Mouse (Mus musculus): ENCODE results near the gene Fgf12.
A peak's percentile ranks its signal among the peaks of the same experiment; 100 is the strongest.

Fgf12 gene

DNA sequence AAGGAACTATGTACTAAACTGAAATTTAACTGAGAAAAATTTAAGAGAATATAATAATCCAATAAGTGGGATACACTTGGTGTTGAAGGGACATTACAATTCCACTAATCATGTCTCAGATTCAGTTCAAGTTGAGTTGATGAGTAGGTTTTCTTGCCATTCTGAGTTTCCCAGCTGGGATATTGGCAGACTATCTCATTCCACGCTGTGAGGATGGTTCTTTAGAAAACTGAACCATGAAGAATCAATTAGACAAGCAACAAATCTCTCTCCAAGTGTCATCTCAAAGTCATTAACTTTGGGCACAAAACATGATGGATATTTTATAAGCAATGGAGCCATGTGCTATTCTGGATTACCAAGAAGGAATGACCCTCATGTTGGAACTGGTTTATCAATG is 449.0 kb downstream of the Fgf12 start:
- no peak for DNase-seq

DNA sequence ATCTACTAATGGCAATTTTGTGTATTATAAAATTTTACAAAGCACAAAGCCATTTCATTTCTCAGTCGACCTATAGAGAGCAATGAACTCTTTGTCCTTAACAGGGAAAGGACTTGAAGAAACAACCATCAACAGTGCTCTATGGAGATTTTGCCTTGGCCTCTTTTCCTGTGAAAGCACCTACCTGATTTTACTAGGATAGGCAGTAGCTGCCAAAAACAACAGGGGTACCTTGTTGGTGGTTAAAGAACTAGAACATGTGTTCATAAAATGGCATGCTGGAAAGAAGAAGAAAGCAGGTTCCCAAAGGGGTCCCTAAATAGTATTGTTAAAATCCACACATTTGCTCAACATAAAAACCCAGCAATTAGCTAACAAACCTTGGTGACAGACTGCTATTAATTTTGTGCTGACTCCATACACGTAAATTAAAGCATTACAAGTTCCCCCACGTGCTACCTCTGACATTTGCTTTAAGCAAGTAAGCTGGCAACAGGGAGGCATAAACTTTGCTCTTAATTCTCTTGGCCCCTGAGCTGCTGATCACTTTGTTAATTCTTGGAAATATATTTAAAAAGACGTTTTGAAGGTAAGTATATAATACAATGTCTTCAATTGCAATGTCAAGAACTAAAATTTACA is 463.1 kb downstream of the Fgf12 start:
- DNase-seq = no peak

DNA sequence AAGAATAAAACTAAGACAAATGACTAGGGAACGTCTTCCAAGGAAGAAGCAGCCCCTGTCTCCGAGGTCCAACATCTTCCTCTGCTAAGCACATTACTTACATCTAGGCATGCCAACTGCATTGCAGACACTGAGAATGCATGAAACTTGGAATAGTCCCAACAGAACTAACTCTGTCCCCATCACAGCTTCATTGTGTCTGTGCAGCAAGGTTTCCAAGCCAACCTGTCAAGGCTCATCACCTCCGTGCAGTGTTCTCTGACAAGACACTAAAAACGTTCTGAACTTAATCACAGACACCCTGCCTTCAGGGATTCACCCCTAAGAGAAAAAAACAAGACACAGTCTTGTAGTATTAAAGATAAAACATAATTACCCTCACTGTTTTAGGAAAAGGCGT is 495.0 kb downstream of the Fgf12 start:
- DNase-seq = no peak

DNA sequence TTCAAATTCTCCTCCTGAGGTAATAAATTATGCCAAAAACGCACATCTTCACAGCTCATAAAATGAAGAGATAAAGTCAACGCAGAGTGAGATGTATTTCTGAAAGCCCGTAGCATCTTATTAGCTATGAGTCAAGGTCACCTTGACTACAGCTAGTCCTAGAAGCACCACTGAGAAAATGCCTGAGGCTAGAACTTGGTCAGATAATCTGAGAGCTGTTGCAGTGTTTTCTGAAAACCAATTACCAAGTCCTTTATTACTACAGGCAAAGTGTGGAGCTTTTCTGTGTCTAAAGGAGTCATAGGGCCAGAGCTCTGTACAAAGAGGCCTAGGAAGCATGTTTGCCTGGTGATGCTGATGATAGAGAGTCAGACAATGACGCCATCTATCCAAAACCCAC is 498.6 kb downstream of the Fgf12 start:
- no peak for DNase-seq

DNA sequence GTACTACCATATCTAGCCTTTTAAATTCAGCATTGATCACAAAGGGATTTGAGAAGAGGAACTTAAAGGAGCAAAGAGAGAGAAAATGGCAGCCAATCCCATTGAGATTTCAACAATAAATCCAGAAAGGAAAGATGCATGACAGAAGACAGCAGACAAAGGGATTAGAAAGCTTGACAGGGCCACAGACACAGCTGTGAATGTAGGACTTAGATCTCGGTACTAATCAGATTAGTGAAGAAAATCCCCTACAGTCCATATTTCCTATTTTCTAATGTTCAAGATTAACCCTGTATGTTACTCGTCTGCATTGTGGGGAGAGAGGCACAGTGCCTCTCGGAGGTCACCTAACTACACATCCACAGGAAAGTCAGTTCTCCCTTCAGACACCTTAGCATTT is 500.9 kb downstream of the Fgf12 start:
- no peak for DNase-seq

DNA sequence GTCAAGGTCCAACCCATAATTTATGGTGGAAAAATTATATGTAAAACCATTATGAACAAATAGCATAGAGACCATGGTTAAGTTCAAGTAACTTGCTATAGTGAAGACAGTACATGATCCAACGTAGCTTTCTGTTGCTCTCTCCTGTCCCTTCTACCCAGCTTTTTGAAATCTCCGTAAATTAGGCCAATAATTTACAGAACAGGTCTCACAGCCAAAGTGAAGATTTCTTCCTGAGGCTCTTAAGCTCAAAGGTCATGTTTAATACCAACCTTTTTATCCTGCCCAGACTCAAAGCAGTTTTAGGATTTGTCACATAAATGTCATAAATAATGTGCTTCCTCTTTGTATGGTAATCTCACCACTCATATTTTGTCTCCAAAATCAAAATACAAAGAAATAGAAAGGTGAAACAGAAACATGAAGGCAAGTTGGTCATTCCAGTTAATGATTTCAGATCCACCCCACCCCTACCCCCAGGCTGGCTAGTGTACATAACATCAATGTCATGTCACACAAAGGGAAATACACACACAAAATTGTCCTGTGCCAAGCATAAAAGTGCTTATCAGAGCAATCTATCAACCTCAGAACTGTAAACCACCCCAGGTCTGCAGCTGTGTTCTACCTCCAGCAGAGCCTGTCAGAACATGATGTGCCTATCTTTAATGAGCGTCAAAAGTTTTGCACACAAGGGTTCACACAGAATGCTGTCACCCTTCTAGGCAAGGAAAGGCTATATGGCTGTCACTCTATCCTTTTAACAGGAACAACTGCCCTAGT is 509.8 kb downstream of the Fgf12 start:
- no peak for DNase-seq

DNA sequence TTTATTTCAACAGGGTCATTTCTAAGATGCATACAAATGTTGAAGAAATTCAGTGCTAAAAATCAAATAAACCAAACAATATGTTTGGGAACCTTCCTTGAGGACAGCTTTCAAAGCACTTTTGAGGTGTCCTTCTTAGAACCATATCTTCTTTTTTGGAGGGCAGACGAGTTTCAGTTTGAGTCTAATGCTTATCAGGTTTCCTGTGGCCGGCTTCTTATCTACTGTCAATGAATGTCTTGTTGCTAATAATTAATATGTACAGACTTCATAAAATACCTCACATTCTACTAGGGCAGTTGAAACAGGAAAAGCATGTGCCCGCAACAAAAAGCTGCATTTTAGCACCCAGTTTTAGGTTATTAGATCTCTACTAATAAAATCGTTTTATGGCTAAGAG is 513.5 kb downstream of the Fgf12 start:
- no peak for DNase-seq

DNA sequence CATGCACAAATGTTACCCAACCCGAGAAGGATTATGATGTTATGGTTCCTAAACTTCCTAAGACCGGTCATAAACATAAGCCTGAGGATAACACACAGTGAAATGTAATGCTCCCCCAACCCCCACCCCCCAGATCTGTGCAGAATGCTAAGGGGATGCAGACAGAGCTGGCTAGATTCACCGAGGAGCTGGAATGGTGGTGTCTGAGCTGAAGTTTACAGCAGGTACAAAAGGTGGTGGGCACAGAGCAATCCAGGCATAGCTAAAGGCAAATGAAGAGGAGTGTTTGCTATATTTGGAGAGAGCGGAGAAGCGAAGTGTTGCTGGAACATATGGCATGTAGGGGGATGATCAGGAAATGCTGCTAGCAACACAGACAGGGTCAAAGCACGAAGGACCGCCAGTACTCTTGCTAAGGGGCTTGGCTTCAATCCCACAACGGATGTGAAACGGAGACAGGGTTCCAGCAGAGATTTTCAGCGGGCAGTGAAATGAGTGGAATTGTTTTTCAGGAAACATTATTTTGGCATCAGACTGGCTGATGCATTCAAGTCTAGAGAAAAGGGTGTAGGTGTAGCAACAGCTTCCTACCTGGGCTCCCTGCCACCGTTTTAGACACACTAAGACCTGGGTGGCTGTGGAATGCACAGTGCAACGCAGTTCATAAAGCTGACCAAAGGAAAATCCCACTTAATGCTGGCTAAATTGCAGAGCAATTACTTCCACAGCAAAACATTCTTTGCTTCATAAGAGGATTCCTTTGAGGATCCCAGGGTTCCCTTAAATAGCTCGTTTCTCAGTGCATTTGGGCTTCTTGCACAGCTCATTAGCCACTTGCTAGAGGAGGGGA is 514.6 kb downstream of the Fgf12 start:
- peak; percentile 72 for DNase-seq

DNA sequence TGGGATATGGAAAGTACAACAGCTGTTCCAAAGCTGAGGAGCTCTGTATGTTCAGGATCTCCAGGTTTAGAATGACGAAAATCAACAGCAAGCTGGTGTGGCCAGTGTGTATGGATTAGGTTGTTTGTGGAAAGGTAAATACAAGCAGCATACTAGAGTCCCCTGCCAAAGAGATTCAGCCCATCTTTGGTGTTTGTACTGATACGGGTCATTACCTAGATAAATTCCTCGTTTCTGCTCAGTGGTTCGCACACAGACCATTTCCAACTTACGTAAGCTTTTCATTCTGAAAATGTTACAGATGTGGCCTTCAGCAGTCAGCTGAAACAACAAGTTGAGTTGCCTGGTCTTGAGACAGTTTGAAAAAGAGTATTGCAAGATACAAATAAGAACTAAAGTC is 536.9 kb downstream of the Fgf12 start:
- no peak for DNase-seq

DNA sequence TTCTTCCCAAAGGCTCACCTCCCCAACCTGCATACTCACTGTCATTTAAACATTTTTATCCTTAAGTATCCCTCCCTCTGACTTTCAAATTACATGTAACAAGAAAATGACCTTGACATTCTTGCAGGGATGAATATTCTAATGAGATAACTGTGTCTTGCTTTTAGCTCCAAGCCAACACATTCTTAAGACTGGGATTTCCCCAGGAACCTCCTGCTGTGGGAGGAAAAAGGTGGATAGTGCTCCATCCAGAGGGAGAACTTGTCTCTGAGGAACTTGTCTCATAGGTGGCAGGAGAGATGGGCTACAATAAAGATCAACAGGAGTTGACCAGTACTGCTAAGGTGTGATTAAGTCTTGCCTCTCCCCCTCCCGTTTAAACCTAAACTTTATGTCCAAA is 540.5 kb downstream of the Fgf12 start:
- DNase-seq = no peak

DNA sequence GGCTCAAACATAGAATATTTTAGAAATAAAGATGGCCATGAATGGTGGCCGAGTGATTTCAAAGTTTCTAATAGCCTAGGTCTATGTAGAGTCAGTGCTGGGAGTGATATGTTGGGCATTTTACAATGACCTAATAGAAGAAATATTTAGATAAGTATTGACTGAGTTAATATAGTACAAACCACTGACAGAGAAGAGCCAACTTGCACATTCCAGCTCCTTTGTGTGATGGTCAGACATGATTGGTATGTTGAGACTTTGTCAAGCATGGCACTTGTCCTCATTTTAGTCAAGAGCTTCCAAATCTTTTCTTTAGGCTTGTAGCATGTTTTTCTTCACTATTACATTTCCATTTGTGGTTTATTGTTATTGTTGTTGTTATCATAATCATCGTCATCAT is 596.4 kb downstream of the Fgf12 start:
- DNase-seq = no peak

DNA sequence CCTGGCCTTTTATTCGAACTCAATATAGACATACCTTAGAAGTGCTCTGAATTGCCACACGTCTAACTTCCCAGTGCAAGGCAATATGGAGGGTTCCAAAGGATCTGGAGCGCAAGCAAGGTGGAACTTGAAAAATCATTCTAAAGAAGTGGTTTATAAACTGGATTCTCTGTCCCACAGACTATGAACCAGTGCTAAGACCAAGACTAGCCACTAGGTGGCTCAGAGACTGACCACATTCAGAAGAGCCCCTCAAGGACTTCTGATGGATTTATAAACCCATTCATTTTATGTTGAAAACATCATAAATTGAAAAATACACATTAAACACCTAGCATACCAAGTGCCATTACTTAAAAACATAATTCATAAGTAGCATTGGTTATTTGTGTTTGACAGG is 611.9 kb downstream of the Fgf12 start:
- no peak for DNase-seq

DNA sequence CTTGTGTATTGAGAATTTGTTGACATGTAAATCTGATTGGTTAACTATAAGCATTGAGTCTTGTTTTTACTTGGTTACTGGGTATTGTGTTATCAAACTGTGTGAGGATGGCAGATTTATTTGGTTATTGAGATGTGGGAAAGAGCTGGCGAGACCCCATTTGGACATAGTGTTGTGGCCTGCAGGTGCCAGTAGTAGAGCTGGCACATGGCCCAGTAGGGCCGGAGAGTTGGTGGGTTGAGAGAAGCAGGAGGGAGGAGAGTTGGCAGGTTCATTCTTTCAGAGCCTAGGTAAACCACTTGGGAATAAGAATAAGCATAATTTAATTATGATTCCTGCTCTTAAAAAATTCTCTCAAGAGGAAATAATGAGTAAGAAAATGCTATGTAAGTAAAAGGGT is 625.9 kb downstream of the Fgf12 start:
- no peak for DNase-seq
